Mouse (Mus musculus): Measurements from ENCODE around the gene Spats1. TPM values are rescaled to one million over a fixed set of nuclear protein-coding genes. Genes with fewer than 3 reads are reported as not detected.

Gene Spats1
- polyA plus RNA-seq, 1 experiment from 2014 or later: 0.83 TPM

DNA sequence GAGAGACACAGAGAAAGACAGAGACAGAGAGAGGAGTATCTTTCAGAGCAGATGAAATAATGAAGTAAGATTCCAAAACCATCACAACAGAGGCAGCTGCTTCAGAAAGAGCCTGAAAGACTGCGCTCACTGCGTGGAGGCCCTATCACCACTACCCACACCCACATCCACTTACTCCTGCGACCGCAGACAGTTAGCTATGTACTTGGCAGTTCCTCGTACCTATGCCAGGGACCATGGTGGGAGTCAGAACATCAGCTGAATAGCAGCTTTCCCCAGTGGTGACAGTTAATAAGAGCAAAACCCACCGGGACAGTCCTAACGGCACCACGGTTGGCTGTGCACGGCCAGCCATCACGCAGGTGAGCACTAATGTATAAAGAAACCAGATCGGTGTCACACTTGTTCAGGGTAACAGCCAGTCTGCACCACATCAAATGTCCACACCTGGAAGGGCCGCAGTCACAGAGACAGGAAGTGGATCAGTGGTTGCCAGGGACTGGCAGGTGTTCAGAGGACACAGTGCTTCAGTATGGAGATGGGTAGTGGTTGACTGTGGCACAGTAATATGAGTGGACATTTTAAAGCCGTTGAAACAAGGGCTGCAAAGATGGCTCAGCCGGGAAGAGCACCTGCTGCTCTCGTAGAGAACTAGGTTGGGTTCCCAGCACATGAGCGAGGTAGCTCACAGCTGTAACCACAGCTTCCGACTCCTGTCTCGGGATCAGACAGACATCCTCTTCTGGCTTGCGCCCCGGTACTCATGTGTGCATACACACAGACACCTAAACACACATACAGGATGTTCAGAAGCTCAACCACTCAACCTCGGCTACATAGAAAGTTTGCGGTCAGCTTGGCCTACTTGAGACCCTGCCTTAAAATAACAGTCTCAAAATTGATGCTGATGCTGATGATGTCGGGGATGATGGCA, 13.4 kb upstream of the Spats1 start:
- no peak for ATAC-seq (ENCODE audit: insufficient number of reproducible peaks, insufficient read depth, low FRiP score, low TSS enrichment, low read depth)
- Histone ChIP-seq H3K27me3 (peaks cover 3% of the 10 kb centered on the region; the same call in 1 of the 2 replicates), H3K9me3 (no peaks in the 10 kb centered on the region), H3K9ac (replicated peaks) (0 out of 2 replicates have a peak overlapping the region, but pooled peaks have one; percentile 9), H3K4me2 (no peak overlapping the region), H3K4me3 (replicated peaks) (no peak overlapping the region), H3K4me1 (replicated peaks) (no peaks in the 10 kb centered on the region), H3K27ac (no peak overlapping the region), H3K36me3 (no peaks in the 10 kb centered on the region)
- WGBS: 85% methylated on average over 23 of the region's 23 CpGs

DNA sequence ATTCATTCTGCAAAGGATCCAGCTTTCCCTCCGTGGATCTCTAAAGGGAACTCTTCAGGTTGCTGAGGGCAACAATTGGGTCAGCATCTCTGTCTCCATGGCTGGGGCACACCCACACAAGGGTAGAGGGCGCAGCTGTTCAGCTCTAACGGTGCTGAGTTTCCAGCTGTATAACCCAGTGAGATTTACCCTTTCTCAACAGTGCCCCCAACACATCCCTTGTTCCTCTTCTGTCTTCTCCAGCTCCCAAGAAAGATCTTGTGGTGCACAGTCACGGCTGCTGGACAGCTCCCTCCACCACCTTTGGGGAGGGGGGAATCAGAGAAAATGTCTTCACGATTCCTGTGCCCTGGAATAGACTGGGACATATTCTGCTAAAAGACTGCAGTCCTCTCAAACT, 12.0 kb upstream of the Spats1 start:
- Histone ChIP-seq H3K9ac (replicated peaks) (no peak overlapping the region), H3K4me2 (no peak overlapping the region), H3K4me3 (replicated peaks) (no peak overlapping the region), H3K9me3 (no peaks in the 10 kb centered on the region), H3K36me3 (no peaks in the 10 kb centered on the region), H3K27me3 (no peaks in the 10 kb centered on the region; the same call in 1 of the 2 replicates), H3K4me1 (replicated peaks) (no peaks in the 10 kb centered on the region), H3K27ac (no peak overlapping the region)
- 20% methylated on average over 5 of the region's 5 CpGs for WGBS
- ATAC-seq (ENCODE audit: insufficient number of reproducible peaks, insufficient read depth, low FRiP score, low TSS enrichment, low read depth): no peak

DNA sequence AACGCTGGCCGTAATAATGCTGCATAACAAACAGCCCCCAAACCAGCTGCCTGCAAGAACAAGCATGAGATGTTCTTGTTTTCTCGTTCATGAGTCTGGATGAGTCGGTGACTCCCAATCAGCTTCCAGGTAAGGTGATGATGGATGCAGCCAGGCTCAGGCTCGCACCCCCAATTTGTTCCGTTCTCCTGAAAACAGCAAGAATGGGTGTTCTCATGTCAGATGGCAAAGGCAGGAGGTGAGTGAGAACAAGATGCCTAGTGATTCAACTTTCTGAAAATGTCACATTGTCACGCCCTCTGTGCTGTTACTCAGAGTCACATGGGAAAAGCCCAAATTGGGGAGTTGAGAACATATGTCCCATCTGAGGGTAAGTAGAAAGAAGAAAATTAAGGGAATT, 10.4 kb upstream of the Spats1 start:
- Histone ChIP-seq H3K27me3 (no peaks in the 10 kb centered on the region), H3K27ac (no peak overlapping the region), H3K4me2 (no peak overlapping the region), H3K4me1 (replicated peaks) (no peaks in the 10 kb centered on the region), H3K9ac (replicated peaks) (no peak overlapping the region), H3K9me3 (peaks cover 15% of the 10 kb centered on the region), H3K4me3 (replicated peaks) (no peak overlapping the region), H3K36me3 (no peaks in the 10 kb centered on the region)
- ATAC-seq (ENCODE audit: insufficient number of reproducible peaks, insufficient read depth, low FRiP score, low TSS enrichment, low read depth): no peak
- WGBS: 86% methylated on average over 7 of the region's 7 CpGs

DNA sequence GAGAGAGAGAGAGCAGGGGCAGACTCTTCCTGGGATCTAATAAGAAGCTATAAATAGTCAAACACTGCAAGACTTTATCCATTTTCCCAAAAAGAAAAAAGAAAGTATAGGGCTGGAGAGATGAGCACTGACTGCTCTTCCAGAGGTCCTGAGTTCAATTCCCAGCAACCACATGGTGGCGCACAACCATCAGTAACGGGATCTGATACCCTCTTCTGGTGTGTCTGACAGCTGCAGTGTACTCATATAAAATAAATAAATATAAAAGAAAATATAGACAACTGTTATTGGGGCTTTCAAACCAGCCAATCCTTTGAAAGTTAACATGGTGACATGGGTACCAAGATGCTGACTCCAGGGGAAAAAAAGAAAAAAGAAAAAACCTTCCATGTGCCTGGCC, 5.2 kb upstream of the Spats1 start:
- Histone ChIP-seq H3K4me3 (replicated peaks) (no peak overlapping the region), H3K4me2 (no peak overlapping the region), H3K36me3 (no peaks in the 10 kb centered on the region), H3K9ac (replicated peaks) (no peak overlapping the region), H3K4me1 (replicated peaks) (0 out of 2 replicates have a peak, but pooled peaks cover 3% of the 10 kb centered on the region), H3K27ac (no peak overlapping the region), H3K27me3 (peaks cover 28% of the 10 kb centered on the region), H3K9me3 (peaks cover 15% of the 10 kb centered on the region)
- 46% methylated on average over 2 of the region's 2 CpGs for whole genome bisulfite sequencing
- ATAC-seq (ENCODE audit: insufficient number of reproducible peaks, insufficient read depth, low FRiP score, low TSS enrichment, low read depth): no peak

DNA sequence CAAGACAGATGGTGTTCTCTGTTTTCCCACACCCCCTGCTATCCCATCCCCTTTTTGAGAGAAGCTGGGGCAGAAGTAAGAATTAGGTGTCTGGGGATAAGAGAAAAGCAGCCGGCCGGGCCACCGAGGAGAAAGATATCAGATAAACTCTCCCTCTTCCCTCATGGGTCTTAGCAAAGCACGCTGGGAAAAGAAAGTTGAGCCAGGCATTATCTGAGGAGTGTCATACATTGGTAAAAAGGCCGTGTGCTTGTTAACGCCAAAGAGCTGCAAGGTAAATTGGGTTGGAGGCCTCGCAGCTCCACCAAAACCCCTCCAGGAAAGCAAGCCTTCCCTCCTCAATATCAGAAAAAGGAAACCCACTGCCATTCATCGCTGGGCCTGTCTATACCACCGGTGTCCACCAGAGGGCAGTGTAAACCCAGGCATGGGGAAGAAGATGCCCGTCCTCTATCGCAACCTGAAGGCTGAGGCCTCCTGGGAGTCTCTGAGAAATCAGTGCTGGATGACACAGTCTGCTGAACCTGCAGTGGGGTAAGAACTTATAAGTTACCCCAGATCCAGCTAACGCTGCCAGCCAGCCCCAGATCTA, 3.1 kb upstream of the Spats1 start:
- 19% methylated on average over 12 of the region's 12 CpGs for WGBS
- Histone ChIP-seq H3K9me3 (peaks cover 15% of the 10 kb centered on the region), H3K27me3 (peaks cover 47% of the 10 kb centered on the region), H3K4me2 (no peak overlapping the region), H3K4me1 (replicated peaks) (peaks cover 11% of the 10 kb centered on the region; the same call in 1 of the 2 replicates), H3K4me3 (replicated peaks) (no peak overlapping the region), H3K36me3 (no peaks in the 10 kb centered on the region), H3K9ac (replicated peaks) (no peak overlapping the region), H3K27ac (no peak overlapping the region)
- no peak for ATAC-seq (ENCODE audit: insufficient number of reproducible peaks, insufficient read depth, low FRiP score, low TSS enrichment, low read depth)

DNA sequence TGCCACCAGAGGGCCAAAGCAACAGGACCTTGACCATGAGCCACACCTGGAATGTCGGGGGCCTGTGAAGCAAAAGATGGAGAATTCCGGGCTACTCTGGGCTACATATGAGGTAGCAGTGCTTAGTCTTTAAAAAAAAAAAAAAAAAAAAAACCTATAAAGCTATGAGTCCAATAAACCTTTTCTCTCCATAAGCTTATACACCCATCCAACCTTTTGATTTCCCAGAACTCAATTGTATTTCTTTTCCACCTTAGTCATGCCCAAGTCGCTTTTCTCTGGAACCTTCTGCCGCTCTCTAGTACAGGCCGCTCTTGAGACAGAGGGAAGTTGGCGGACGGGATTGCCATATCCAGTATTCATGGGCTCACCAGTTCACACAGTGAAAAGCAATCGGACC, 1.1 kb downstream of the Spats1 start:
- Histone ChIP-seq H3K4me1 (replicated peaks) (peaks cover 11% of the 10 kb centered on the region; the same call in 1 of the 2 replicates), H3K27ac (no peak overlapping the region), H3K36me3 (no peaks in the 10 kb centered on the region), H3K4me3 (replicated peaks) (peak overlapping the region; percentile 46), H3K9ac (replicated peaks) (no peak overlapping the region), H3K27me3 (peaks cover 49% of the 10 kb centered on the region), H3K9me3 (no peaks in the 10 kb centered on the region), H3K4me2 (peak overlapping the region; percentile 69)
- WGBS: 72% methylated on average over 8 of the region's 8 CpGs
- ATAC-seq (ENCODE audit: insufficient number of reproducible peaks, insufficient read depth, low FRiP score, low TSS enrichment, low read depth): 0 out of 2 replicates have a peak, but pooled peaks have one; percentile 49

DNA sequence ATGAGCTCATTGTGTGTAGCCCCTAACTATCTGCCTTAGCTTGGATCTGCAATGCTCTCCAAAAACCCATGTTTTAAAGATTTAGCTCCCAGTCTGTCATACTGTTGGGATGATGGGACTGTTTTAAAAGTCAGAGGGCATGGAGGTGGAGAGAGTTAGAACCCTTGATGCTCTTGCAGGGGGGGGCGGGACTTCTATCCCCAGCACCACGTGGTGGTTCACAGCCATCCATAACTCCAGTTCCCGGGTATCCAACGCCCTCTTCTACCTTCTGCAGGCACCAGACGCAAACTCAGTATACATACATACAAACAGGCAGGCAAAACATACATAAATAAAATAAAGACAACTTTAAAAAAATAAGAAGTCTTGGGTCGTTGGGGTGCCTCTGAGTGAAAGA, 1.5 kb downstream of the Spats1 start:
- no peaks in the 10 kb centered on the region for H3K36me3 ChIP-seq
- ATAC-seq (ENCODE audit: insufficient number of reproducible peaks, insufficient read depth, low FRiP score, low TSS enrichment, low read depth): no peak
- H3K27ac ChIP-seq: no peak overlapping the region
- H3K4me3 ChIP-seq (replicated peaks): no peak overlapping the region
- H3K4me2 ChIP-seq: no peak overlapping the region
- no peak overlapping the region for H3K9ac ChIP-seq (replicated peaks)
- WGBS: 78% methylated on average over 6 of the region's 6 CpGs
- peaks cover 11% of the 10 kb centered on the region; the same call in 1 of the 2 replicates for H3K4me1 ChIP-seq (replicated peaks)
- H3K27me3 ChIP-seq: peaks cover 49% of the 10 kb centered on the region
- H3K9me3 ChIP-seq: no peaks in the 10 kb centered on the region

DNA sequence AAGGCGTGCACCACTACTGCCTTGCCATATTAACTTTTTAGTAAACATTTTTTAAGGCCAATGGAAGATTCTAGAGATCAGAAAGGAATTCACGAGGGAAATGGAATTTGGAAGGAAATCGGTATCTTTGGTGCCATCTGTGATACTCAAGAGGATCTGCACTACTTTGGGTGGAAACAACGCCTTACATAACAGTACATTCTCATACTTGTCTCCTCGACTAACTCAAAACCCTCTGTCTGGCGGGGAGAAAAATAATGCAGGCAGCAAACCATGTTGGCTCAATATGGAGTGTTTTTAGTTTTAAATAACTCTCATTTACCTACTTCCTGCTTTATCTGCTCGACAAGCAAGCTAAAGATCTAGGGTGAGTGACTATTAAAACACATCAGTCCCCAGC, 4.5 kb downstream of the Spats1 start:
- no peak for ATAC-seq (ENCODE audit: insufficient number of reproducible peaks, insufficient read depth, low FRiP score, low TSS enrichment, low read depth)
- no peaks in the 10 kb centered on the region for H3K36me3 ChIP-seq
- H3K27ac ChIP-seq: no peak overlapping the region
- no peak overlapping the region for H3K4me2 ChIP-seq
- H3K9me3 ChIP-seq: 0 out of 2 replicates have a peak, but pooled peaks cover 3% of the 10 kb centered on the region
- no peak overlapping the region for H3K4me3 ChIP-seq (replicated peaks)
- no peak overlapping the region for H3K9ac ChIP-seq (replicated peaks)
- peaks cover 24% of the 10 kb centered on the region for H3K27me3 ChIP-seq
- peaks cover 9% of the 10 kb centered on the region; the same call in 1 of the 2 replicates for H3K4me1 ChIP-seq (replicated peaks)
- WGBS: 82% methylated on average over 7 of the region's 7 CpGs

DNA sequence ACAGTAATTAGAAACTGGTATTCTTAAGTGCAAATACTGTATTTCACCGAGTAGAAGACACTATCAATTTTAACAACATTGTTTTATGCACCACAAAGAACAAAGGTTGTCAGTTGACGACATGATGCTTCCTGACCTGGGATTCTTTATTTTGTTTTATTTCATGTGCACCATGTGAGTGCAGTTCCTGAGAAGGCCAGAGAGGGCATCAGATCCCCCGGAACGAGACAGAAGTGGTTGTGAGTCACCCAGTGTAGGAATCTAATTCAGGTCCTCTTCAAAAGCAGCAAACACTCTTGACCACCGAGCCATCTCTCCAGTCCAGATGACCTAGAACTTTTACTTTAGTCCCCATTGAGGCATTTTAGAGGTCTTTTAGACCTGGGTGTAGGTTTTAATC, 6.9 kb downstream of the Spats1 start:
- no peak overlapping the region for H3K4me3 ChIP-seq (replicated peaks)
- no peak overlapping the region for H3K4me2 ChIP-seq
- no peaks in the 10 kb centered on the region for H3K4me1 ChIP-seq (replicated peaks)
- no peaks in the 10 kb centered on the region for H3K36me3 ChIP-seq
- 81% methylated on average over 5 of the region's 5 CpGs for WGBS
- peaks cover 2% of the 10 kb centered on the region for H3K27me3 ChIP-seq
- H3K27ac ChIP-seq: no peak overlapping the region
- 0 out of 2 replicates have a peak, but pooled peaks cover 3% of the 10 kb centered on the region for H3K9me3 ChIP-seq
- H3K9ac ChIP-seq (replicated peaks): no peak overlapping the region
- ATAC-seq (ENCODE audit: insufficient number of reproducible peaks, insufficient read depth, low FRiP score, low TSS enrichment, low read depth): no peak

DNA sequence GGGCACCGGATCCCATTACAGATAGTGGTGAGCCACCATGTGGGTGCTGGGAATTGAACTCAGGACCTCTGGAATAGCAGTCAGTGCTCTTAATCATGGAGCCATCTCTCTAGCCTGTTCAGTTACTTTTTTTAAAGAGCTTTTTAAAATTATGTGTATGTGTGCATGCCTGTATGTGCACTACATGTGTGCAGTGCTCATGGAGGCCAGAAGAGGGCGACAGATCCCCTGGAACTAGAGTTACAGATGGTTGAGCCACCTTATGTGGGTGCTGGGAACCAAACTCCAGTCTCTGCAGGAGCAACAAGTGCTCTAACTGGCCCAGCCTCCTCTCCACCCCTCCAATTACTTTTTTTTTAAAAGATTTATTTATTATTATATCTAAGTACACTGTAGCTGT, 8.5 kb downstream of the Spats1 start:
- H3K4me1 ChIP-seq (replicated peaks): no peaks in the 10 kb centered on the region
- no peaks in the 10 kb centered on the region for H3K36me3 ChIP-seq
- H3K27me3 ChIP-seq: no peaks in the 10 kb centered on the region
- no peak overlapping the region for H3K4me2 ChIP-seq
- H3K9ac ChIP-seq (replicated peaks): no peak overlapping the region
- H3K4me3 ChIP-seq (replicated peaks): no peak overlapping the region
- ATAC-seq (ENCODE audit: insufficient number of reproducible peaks, insufficient read depth, low FRiP score, low TSS enrichment, low read depth): no peak
- no peak overlapping the region for H3K27ac ChIP-seq
- 71% methylated on average over 2 of the region's 2 CpGs for WGBS
- H3K9me3 ChIP-seq: 0 out of 2 replicates have a peak, but pooled peaks cover 3% of the 10 kb centered on the region

DNA sequence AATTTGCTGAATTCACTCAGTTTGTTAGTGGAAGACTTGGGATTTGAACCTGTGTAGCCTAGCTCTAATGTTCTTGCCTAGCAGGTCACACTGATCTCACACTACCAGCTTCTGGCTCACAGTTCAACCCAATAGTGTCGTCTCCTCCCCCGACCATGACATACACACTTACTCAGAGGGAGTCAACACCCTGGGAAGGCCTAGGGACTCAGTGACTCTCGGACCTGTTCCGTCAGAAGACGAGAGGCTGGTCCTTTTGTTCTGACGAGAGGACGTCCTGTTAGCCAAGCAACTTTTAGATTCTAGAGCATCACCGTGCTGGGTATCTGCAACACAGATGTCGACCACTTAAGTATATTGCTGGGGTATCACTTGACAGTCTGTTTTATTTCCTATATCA, 11.0 kb downstream of the Spats1 start:
- no peak overlapping the region for H3K9ac ChIP-seq (replicated peaks)
- H3K4me1 ChIP-seq (replicated peaks): no peaks in the 10 kb centered on the region
- no peak for ATAC-seq (ENCODE audit: insufficient number of reproducible peaks, insufficient read depth, low FRiP score, low TSS enrichment, low read depth)
- 87% methylated on average over 9 of the region's 9 CpGs for WGBS
- H3K9me3 ChIP-seq: 0 out of 2 replicates have a peak, but pooled peaks cover 3% of the 10 kb centered on the region
- no peak overlapping the region for H3K4me2 ChIP-seq
- H3K27ac ChIP-seq: no peak overlapping the region
- H3K36me3 ChIP-seq: no peaks in the 10 kb centered on the region
- no peaks in the 10 kb centered on the region for H3K27me3 ChIP-seq
- H3K4me3 ChIP-seq (replicated peaks): no peak overlapping the region
